Mouse (Mus musculus) yolk sac, embryonic 10.5 days (tissue): ENCODE results near the gene Ctnnbip1.

Experiments used
- DNase-seq: peaks from one replicate; pipeline ENCODE4 v3.0.0-alpha.2; 2017; ENCODE audit warnings: low spot score

Ctnnbip1 gene

DNA sequence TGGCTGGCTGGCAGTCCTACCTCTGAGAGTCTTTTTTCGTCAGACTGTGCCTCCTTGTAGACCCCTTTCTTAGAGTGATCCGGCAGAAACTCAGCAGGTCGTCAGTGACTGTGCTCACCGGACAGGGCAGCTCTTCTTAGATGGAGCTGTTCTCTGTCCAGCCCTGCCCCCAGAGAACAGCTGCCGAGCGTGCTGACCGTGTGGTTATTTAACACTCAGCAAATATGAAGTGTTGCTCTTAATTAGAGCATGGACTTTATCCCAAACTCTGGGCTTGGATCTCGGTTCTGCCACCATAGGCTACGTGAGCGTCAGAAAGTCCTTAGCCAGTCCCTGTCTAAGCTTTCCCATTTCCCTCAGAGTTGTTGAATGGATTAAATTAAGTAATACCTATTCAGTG lies 3.2 kb downstream of the Ctnnbip1 start:
- no peak for DNase-seq

DNA sequence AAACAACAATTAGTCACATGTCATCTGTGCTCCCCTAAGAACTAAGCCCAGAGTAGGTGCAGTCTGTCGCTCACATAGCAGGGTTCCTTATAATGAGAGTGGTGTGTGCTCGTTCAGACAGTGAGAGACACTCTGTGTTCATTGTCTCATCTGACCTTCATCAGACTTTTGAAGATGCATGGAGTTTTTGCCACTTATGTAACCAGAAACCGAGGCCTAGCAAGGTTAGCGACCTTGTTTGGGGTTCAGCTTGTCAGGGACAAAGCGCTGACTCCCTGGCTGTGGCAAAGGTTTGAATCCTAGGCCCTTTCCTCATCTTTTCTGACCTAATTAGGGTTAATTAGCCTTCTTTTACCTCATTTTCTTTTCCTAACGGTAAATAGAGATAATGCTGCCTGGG lies 5.9 kb downstream of the Ctnnbip1 start:
- no peak for DNase-seq

DNA sequence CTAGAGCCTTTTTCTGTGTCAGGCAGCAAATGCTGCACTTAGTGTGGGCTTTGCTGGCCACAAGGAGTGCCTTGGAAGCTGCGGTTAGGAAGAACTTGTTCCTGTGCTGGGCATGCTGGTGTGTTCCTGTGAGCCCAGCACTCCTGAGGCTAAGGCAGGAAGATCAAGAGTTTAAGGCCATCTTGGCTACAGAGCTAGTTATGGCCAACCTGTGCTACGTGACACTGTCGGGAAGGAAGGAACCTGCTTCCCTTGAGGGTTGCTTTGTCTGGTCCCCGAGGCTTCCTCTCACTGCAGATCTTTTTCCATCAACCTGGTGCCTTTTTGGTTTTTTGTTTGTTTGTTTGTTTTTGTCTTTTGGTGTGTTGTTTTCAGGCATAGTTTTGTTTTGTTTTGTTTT lies 7.1 kb downstream of the Ctnnbip1 start:
- DNase-seq = no peak

DNA sequence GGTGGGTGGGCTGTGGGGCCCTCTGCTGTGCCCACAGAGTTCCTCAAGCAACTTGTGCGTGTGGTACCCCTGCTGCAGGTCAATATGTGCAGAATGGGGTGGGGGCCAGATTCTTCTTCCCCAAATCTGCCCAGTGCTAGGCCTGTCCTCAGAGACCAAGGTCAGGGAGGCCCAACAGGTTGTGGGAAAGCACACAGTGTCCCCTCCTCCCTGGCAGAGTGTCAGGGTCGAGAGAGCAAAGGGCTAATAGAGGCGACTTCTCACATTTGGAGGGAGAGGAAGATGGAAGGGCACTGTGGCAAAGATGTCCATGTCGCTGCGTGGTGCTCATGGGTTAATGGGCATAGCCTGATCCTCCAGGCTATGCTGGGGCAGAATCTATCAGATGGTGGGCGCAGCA lies 7.8 kb downstream of the Ctnnbip1 start:
- DNase-seq = no peak

DNA sequence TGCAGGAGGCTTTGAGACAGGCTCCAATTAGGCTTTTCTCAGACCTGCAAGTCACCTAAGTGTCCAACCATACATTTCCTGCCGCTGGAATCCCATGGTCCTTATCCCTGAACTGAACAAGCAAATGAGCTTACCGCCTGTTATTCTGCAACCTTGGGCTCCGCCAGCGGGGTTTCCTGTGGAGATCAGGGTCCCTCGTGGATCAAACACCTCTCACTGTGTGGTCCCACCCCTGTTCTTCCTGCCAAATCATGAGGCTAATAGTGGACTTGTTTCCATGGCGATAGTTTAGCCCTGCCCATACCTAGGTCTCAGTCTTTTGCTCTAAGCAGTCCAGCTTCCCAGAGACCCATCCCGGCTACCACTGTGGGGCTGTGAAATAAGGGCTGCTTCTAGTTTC lies 8.3 kb downstream of the Ctnnbip1 start:
- no peak for DNase-seq

DNA sequence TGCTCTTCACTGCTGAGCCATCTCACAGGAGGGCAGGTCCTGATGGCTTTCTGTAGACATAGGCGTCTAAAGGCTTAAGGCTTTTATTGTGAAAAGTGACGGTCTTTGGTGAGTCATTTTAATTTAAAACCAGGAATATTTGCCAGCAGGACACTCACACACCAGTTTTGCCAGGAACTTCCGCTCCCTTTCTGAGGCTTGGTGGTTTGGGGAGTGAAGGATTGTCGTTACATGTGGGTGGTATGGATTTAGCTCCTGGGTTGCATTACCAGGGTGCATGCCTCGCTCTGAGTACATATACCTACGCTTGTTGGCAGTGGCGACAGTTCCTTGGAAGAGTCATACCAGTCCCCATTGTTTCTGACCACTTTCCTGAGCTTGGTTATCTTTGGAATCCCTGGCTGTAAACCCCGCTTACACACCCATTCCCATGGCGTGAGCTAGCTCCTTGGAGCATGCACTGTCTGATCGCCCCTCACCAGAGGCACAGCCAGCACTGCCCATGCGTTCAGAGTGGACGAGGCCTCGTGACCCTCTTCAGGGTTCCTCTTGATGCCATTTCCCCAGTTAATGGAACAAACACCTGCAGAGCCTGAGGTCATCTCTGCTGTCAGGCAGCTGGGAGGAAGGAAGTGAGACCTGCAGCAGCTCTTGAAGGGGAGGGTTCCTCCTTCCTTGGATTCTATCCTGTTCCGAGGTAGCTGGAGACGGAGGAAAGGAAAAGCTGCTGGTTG lies 9.8 kb downstream of the Ctnnbip1 start:
- no peak for DNase-seq

DNA sequence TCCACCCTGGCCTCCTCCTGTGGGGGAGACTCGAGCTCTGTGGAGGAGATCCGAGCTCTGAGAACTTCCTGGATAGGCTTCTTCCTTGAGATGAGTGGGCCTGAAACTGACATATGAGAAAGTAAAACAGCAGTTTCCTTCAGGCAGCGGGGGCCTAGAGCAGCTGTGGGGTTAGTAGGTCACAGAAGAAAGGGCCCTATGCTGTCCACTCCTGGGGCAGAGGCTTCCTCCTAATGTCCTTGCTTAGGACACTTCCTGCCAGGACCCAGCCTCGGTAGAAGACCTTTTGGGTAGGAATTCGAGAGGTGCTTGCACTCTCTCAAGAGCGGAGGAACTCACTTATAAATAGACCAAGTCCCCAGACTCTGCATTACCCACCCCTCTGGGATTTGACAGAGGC lies 11.7 kb downstream of the Ctnnbip1 start:
- DNase-seq = no peak

DNA sequence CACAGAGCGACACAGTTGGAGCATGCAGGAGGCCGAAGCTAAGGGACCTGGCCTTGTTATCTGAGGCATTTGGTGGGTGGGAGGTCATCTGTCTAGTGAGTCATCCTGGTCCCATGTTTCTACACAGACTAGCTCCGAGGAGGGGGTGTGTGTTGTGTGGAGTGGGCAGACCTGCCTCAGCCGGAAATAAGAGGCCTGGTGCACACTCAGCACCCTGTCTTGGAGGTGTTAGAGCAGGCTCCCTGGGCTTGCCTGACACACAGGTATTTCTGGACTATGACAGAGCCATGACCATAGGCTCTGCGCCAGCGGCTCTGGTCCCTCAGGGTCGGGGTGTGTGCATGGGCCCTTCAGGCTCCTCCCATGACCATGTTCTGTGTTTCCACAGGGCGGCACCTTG lies 21.4 kb downstream of the Ctnnbip1 start:
- DNase-seq = no peak

DNA sequence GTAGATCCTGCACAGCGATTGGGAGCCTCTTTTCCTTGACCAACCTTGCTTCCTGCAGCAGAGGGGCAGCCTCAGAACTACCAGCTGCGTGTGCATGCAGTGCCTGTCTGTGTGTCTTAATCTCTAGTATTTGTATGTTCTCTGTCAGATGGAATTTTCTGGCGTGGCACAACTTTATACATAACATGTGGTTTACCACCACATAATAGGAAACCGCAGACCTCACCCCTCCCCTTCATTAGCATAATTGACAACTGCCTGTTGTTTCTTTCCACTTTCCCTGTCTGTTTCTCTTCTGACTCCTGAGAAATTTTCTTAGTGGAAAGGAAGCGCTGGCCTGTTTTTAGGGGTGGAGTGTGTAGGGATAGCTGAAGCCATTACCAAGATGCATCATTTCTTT lies 23.9 kb downstream of the Ctnnbip1 start:
- no peak for DNase-seq

DNA sequence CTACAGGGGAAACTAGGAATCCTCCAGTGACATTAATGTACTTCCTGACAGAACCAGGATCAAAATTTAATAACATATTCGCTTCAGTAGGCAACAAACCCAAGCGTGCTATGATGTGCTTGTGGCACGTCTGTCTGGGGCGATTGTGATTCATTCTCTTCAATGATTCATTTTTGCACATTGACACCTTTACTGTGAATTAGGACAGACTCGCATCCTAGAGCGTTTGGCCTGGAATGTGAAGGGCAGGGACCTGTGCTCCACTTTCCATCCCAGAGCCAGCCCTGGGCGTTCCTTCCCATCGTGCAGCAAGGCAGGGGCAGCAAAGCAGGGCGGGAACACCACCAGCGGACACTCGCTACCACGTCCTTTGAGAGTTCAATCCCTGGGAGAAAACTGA lies 24.4 kb downstream of the Ctnnbip1 start:
- DNase-seq = no peak

DNA sequence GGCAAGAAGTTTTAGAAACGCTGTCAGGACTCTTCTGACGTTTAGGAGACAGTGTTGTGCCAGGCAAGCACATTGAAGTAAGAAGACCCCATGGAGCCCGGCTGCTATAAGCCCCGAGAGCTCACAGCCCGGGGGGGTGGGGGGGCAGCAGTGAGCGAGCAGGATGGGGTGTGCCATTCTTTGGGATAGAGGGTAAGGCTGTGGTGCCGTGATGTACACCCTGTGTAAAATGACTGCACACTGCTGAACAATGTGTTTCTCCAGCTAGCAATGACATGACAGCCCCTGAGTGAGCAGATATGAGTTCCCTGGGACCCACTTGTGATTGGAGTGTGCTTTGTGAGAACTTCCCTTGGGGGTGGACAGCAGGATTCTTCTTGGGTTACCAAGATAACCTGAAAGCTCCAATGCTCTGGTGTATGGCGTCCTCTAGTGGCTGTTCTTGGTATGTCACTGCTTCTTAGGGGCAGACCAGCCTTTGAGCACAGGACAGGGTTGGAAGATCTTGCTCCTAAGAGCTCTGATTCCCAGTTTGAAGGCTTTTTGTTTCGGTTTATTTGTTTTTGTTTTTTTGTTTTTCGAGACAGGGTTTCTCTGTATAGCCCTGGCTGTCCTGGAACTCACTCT lies 25.0 kb downstream of the Ctnnbip1 start:
- DNase-seq = peak; percentile 59

DNA sequence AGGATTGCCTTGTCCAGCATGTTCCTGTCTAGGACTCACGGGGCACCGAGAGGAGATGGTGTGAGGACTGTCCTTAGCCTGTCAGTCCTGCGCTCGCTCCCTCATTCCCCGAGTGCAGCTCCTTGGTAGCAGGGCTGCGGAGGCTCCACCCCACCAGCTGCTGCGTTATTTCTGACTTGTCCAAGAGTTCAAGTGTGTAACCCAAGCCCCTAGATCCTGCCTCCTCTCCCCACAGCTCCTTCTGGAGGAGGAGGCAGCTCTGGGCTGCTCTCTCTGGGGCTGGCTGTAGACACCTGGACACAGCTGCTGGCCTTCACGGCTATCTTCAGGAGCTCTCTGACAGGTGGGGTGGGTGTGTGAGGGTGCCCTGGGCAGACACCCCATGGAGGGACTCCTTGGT lies 26.9 kb downstream of the Ctnnbip1 start:
- no peak for DNase-seq

DNA sequence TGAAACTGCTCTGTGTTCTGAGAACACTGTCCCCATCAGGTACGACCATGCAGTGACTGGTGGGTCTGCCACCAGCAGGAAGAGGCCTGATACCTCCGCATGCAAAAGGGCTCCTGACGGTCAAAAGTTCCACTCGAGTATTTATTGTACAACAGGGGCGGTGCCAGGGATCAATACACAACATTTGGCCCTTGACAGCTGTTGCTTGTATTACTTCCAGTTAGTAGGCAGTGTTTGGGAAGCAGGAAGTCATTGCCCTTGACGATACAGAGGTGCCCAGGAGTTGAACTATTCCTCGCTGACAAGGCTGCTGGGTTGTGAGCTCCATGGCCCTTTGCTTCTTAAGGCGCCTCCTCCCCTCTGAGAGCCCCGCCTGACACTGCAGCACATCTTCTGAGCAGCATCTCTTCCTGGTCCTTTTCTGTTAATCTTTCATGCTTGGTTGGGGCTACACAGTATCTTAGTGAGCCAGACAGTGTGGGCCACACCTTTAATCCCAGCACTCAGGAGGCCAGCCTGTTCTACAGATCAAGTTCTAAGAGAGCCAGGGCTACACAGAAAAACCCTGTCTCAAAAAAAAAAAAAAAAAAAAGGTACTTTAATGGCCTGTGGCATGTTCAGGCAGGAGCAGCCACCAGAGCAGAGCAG lies 28.9 kb downstream of the Ctnnbip1 start:
- DNase-seq = no peak

DNA sequence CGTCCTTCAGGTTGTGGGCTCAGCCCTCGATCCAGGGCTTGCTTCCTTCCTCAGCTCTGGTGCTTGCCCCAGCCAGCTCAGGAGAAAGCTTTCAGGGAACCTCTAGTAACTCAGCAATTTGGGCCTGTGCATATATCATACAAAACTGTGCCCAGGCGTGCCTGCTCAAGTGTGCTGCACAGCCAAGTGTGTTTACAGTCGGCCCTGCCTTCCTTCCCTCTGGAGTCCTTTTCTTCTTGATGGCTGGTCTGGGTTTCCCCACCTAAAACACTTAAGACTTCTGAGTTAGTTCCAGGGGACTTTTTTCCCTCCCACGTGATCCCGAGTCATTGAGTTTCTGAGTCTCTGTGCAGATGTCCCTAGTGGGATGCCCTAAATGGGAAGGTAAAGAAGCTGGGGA lies 29.5 kb downstream of the Ctnnbip1 start:
- no peak for DNase-seq

DNA sequence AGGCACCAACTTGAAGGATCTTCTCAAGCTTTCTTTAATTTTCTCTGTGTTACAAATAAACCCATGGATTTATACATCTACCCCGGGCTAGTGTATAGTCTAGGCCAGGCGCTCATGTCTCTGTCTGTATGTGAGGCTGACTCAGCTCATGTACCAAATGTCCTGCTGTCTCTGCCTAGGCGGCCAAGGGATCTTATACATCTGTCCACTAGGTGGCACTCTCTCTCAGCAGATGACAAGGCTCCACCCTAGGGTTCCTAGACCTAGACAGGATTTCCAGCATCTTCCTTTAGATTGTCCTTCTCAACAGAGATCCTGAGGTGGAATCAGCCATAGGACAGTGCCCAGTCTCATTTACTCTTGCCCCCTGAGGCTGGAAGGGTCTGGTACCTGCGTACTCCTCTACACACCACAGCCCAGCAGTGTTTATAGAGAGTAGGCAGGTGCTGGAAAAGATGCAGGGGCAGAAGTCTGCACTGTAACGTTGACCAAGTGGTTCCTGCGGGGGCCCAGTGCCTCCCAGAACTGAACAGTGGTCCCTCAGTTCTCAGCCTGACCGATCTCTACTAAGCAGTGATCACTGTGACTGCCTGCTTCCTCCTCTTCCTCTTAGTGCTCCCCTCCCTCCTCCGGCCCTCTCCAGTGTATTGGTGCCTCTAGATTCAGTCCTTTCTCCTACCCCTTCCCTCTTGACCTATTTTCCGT lies 31.3 kb downstream of the Ctnnbip1 start:
- peak; percentile 63 for DNase-seq

DNA sequence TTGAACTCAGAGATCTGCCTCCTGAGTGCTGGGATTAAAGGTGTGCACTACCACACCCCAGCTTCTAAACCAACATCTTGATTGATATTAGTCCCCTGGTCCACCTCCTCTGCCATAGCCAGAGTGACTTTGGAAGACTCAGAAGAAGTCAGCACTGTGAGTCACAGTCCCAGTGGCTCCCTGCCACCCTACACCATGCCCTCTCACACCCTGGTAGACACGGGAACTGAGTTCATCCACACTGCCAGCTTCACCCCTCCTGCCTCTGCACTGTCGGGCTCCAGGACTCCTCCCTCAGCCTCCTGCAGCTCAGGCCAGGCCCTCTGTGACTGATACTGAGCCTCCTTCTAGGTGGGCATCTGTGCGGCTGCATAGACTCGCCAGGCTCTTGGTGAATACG lies 32.8 kb downstream of the Ctnnbip1 start:
- no peak for DNase-seq

DNA sequence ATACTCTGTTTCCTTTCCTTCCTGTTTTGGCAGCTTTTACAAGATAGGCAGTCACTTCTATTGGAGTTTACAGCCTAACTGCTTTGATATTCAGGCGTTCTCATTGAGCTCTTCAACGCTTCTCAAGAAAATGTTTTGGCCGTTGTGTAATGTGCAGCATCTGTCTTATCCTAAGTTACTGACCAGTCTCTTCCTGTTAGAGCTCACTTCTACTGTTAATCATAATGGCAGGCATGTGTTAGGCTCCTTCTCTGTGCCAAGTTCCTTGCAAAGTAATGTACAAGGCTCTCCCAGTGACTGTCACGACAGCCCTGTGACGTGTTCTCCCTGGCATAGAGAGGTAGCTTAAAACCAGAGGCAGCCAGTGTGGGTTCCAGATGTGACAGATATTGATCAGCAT lies 33.7 kb downstream of the Ctnnbip1 start:
- DNase-seq = no peak

DNA sequence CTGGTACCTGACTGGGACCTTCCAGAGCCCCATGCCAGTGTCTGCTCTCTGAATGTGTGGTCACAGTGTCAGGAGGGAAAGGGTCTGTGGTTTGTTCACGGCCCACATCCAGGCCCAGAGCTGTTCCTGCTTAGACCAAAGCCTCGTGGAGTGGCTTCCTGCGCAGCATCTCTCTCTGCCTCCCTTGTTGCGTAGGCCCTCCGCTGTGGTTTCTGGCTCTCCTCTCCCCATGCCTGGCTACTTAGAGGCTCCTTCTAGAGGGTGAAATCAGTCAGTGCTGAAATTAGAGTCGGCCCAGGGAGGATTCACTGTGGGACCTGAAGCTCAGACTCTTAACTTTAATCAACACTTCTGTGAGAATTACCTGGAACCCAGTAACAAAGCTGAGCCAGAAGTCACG lies 35.8 kb downstream of the Ctnnbip1 start:
- DNase-seq = no peak

DNA sequence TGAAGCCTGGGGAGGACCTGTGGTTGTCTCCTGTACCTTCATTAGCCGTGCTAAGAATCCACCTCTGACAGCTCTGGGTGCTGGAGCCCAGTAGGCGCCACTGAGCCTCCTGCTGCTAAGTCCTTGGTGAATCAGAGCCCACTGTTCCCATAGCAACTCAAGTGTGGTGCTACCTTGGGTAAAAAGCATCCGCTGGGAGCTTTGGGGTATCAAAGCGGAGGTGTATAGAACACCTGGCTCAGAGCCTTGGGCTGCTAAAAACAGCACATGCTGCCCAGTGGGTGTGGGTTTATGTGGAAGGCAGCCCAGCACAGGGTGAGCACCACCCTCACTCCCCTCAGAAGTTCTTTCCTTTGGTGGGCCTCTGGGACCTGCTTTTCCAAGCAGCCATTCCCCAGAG lies 38.1 kb downstream of the Ctnnbip1 start:
- no peak for DNase-seq

DNA sequence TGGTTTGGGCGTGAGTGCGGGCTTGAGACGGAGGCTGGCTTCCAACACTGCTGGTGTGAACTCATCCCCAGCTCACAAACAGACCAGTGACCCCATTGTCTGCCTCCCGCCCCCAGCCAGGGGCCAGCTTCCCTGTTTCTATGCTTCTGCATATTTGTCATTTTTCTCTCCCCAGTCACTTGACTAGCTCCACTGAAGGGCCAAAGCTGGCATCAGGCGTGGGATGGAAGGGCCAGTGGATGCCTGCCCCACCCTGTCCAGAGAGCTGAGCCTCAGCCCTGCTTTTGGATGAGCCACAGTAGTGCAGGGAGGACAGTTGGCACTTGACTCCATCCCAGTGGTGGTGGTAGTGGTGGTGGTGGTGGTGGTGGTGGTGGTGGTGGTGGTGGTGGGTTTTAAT lies 39.9 kb downstream of the Ctnnbip1 start:
- no peak for DNase-seq

DNA sequence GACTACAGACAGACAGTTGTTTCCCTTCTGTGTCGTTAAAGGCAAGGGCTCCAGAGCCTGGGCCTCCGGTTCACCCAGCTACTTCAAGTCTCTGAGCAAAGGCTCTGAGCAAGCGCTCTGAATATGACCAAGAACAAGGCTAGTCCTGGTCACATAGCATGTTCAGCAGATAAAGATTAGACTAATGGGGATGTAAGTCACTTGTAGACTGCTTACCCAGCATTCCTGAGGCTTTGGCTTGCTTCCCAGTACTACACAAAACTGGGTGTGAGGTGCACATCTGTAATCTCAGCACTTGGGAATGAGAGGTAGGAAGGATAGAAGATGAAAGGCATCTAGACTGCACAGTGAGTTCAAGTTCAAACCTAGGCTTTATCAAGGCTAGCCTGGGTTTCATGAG lies 40.4 kb downstream of the Ctnnbip1 start:
- no peak for DNase-seq

DNA sequence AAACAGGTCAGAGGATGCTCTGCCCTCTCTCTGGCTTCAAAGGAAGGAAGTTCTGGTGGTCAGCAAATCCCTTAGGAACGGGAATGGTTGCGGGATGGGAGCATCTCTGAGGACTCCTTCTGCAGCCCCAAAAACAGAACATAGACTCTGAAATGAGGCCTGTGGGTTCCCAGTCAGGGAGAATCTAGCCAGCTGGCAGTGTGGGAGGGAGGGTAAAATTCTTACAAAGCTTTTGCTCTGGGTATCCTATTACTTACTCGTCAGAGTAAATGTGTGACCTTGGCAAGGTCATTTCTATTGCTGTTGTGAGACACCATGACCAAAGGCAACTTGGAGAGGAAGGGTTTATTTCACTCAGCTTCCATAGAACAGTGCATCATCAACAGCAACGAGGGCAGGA lies 43.4 kb downstream of the Ctnnbip1 start:
- no peak for DNase-seq
